Mouse (Mus musculus): ENCODE results near the gene Lmf1.

DNA sequence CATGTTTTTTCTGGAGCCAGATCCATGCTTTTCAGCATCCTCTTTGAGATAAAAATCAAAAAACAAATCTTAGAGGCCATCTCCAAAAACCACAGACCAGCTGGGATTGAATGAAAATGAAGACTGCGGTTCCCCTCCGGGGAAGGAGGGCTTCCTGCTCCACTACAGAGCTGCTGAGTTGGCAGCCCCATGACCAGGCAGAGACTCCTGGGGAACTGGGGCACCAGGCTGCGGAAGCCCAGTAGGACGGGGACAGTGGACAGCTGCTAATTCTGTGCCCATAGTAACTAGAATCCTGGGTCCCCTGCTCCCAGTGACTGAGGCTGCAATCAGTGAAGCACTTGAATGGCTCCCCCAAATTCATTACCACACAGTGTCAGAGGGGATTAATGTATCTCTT lies 102.8 kb downstream of the Lmf1 start:
- no peak for TF ChIP-seq POLR2A (IDR thresholded peaks at IDR 0.05; ENCODE audit: insufficient read depth, low read length)
- TF ChIP-seq CTCF (IDR thresholded peaks at IDR 0.05; ENCODE audit: low read depth, low read length), result no peak
- no peak for TF ChIP-seq EP300 (IDR thresholded peaks at IDR 0.05; ENCODE audit: insufficient read depth, low read depth, low read length)

Measured in ES-Bruce4 (cell line).